Mouse (Mus musculus): ENCODE results near the gene Sec24b. TPM values are rescaled to one million over a fixed set of nuclear protein-coding genes. Genes with fewer than 3 reads are reported as not detected.

Gene Sec24b
- total RNA-seq, 2 experiments from 2014 or later = 62.9 to 68.2 TPM

GRCm38 (mm10) chr3:130055416-130056385 is 5.7 kb downstream of the Sec24b start:
- DNase-seq = no peak

GRCm38 (mm10) chr3:130054587-130054986 is 6.8 kb downstream of the Sec24b start:
- DNase-seq = no peak

GRCm38 (mm10) chr3:130053340-130054066 is 7.8 kb downstream of the Sec24b start:
- peak; percentile 8 to 24 for DNase-seq

GRCm38 (mm10) chr3:130052541-130053298 is 8.6 kb downstream of the Sec24b start:
- peak in 1 of 2 experiments; percentile 44 for DNase-seq

GRCm38 (mm10) chr3:130052116-130052515 is 9.2 kb downstream of the Sec24b start:
- no peak for DNase-seq

GRCm38 (mm10) chr3:130040711-130041110 is 20.6 kb downstream of the Sec24b start:
- DNase-seq = no peak

GRCm38 (mm10) chr3:130040017-130040416 is 21.3 kb downstream of the Sec24b start:
- DNase-seq = no peak

GRCm38 (mm10) chr3:130028741-130029140 is 32.6 kb downstream of the Sec24b start:
- DNase-seq = no peak

- DNase-seq = peak in 1 of 2 experiments; percentile 5
These were observed 35.2 kb downstream of the Sec24b start for GRCm38 (mm10) chr3:130026181-130026580.

- DNase-seq = no peak
These were observed 35.8 kb downstream of the Sec24b start for GRCm38 (mm10) chr3:130025556-130025955.

- no peak for DNase-seq
These were observed 48.4 kb downstream of the Sec24b start for GRCm38 (mm10) chr3:130012943-130013342.

GRCm38 (mm10) chr3:130011236-130011635 is 50.1 kb downstream of the Sec24b start:
- DNase-seq = peak in 1 of 2 experiments; percentile 35

GRCm38 (mm10) chr3:130006141-130006540 is 55.2 kb downstream of the Sec24b start:
- no peak for DNase-seq

- no peak for DNase-seq
These were observed 60.4 kb downstream of the Sec24b start for GRCm38 (mm10) chr3:130000926-130001325.

- no peak for DNase-seq
These were observed 62.8 kb downstream of the Sec24b start for GRCm38 (mm10) chr3:129998526-129998925.

GRCm38 (mm10) chr3:129998001-129998400 is 63.4 kb downstream of the Sec24b start:
- DNase-seq = peak; percentile 50 to 60

- DNase-seq = no peak
These were observed 64.0 kb downstream of the Sec24b start for GRCm38 (mm10) chr3:129997324-129997723.

GRCm38 (mm10) chr3:129987297-129987696 is 74.1 kb downstream of the Sec24b start:
- DNase-seq = no peak

- DNase-seq = no peak
These were observed 76.0 kb downstream of the Sec24b start for GRCm38 (mm10) chr3:129985335-129985734.

GRCm38 (mm10) chr3:129984797-129985196 is 76.6 kb downstream of the Sec24b start:
- no peak for DNase-seq

GRCm38 (mm10) chr3:129982271-129982670 is 79.1 kb downstream of the Sec24b start:
- DNase-seq = no peak

GRCm38 (mm10) chr3:129981756-129982155 is 79.6 kb downstream of the Sec24b start:
- DNase-seq = no peak

All from adrenal gland, postnatal 36 days (tissue).